Mouse (Mus musculus): ENCODE measurements at regions not wholly inside any gene's neighbourhood (a gene's known extent, or its start where the extent isn't known, plus 50 kb on each side); places are given as distances from the start of the nearest gene placed in this dataset.

DNA sequence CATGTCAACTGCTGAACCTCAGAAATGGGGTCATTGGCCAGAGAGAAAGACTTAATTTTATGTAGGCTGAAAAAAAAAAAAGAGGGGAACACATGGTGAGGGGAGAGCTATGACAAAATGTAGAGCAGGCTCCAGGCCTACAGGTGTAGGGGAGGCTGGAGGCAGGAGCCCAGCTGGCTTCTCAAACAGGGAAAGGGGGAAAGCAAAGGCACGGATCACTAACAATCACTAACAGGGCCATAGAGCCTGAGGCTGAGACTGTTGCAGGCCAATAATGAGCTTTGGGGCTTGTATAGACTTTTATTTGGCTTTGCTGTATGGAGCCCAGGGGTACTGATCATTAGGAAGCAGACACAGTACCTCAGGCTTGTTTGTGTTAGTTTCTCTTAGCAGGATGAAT is 777.9 kb downstream of the Epha4 start:
- H3K4me3 ChIP-seq (replicated peaks in 1 of 3; ENCODE audit: low read depth in 2 of 3, low read length in 2 of 3, poor library complexity in 1 of 3) = no peak overlapping the region
- TF ChIP-seq CTCF (conservative IDR thresholded peaks at IDR 0.05 in 1 of 2, IDR thresholded peaks at IDR 0.05 in 1 of 2; ENCODE audit: low read depth in 2 of 2, low read length in 2 of 2) (no peak), PAX5 (IDR thresholded peaks at IDR 0.05; ENCODE audit: low read length) (no peak), ZMIZ1 (IDR thresholded peaks at IDR 0.05; ENCODE audit: low read depth, low read length) (no peak)
- H3K4me2 ChIP-seq (ENCODE audit: insufficient read depth, low read depth, poor library complexity, severe bottlenecking) = no peak overlapping the region
- H3K4me1 ChIP-seq (ENCODE audit: control insufficient read depth in 1 of 2, insufficient read depth in 2 of 2) = peaks cover 0 to 7% of the 10 kb centered on the region in 2 experiments; a peak in 2 of 4 replicates
- H3K79me2 ChIP-seq (replicated peaks; ENCODE audit: control insufficient read depth, extremely low read depth, insufficient read depth, poor library complexity, severe bottlenecking) = no peaks in the 10 kb centered on the region
- H3K27me3 ChIP-seq (replicated peaks) = no peaks in the 10 kb centered on the region
- no peaks in the 10 kb centered on the region for H3K36me3 ChIP-seq (replicated peaks in 1 of 2; ENCODE audit: control insufficient read depth in 1 of 2, insufficient read depth in 1 of 2, low read length in 1 of 2)
- no peak overlapping the region for H3K27ac ChIP-seq (ENCODE audit: insufficient read depth, low read depth)
- dilution Hi-C loops (cut with MboI; ENCODE audit: extremely low pct_ligation_motif_present, extremely low pct_unique_long_range_greater_than_20kb, low sequenced_read_pairs) = no loop called here
- H3K9ac ChIP-seq (ENCODE audit: insufficient read depth, low read depth) = no peak overlapping the region
- in situ Hi-C loops (cut with MboI; ENCODE audit: low pct_ligation_motif_present, low pct_unique_long_range_greater_than_20kb, low sequenced_read_pairs) = no loop called here
- no peak for DNase-seq (ENCODE audit: extremely low read depth)
- H3K9me3 ChIP-seq (replicated peaks; ENCODE audit: low read length) = no peaks in the 10 kb centered on the region

DNA sequence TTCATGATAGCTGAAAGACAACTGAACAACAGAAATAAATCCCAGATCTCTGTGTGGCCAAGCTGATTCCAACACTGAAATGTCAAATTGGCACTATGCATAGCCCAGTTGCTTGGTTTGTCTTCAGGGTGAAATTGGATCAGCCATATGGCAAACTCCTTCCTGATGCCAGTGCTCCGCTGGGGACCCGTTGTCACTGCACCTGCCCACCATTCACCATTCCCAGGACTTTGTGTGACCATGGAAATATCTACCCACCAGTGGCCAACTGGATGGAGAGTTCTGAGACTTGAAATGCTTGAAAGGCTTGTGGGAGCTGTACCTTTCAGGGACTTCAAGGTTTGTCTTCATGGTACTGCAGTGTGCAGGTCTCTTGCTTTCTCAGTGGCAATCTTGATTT is 777.2 kb downstream of the Epha4 start:
- Histone ChIP-seq H3K36me3 (replicated peaks in 1 of 2; ENCODE audit: control insufficient read depth in 1 of 2, insufficient read depth in 1 of 2, low read length in 1 of 2) (no peaks in the 10 kb centered on the region), H3K79me2 (replicated peaks; ENCODE audit: control insufficient read depth, extremely low read depth, insufficient read depth, poor library complexity, severe bottlenecking) (no peaks in the 10 kb centered on the region), H3K9ac (ENCODE audit: insufficient read depth, low read depth) (no peak overlapping the region), H3K27me3 (replicated peaks) (no peaks in the 10 kb centered on the region), H3K27ac (ENCODE audit: insufficient read depth, low read depth) (no peak overlapping the region), H3K4me2 (ENCODE audit: insufficient read depth, low read depth, poor library complexity, severe bottlenecking) (no peak overlapping the region), H3K9me3 (replicated peaks; ENCODE audit: low read length) (no peaks in the 10 kb centered on the region), H3K4me3 (replicated peaks in 1 of 3; ENCODE audit: low read depth in 2 of 3, low read length in 2 of 3, poor library complexity in 1 of 3) (no peak overlapping the region), H3K4me1 (ENCODE audit: control insufficient read depth in 1 of 2, insufficient read depth in 2 of 2) (peaks cover 0 to 3% of the 10 kb centered on the region in 2 experiments; a peak in 2 of 4 replicates)
- dilution Hi-C loops (cut with MboI; ENCODE audit: extremely low pct_ligation_motif_present, extremely low pct_unique_long_range_greater_than_20kb, low sequenced_read_pairs) = no loop called here
- no peak for DNase-seq (ENCODE audit: extremely low read depth)
- in situ Hi-C loops (cut with MboI; ENCODE audit: low pct_ligation_motif_present, low pct_unique_long_range_greater_than_20kb, low sequenced_read_pairs) = no loop called here
- TF ChIP-seq MAZ (IDR thresholded peaks at IDR 0.05; ENCODE audit: low read depth, low read length) (no peak), IRF4 (IDR thresholded peaks at IDR 0.05; ENCODE audit: low read depth, low read length) (no peak), CHD1 (IDR thresholded peaks at IDR 0.05; ENCODE audit: low read depth, low read length) (no peak), TBP (conservative IDR thresholded peaks at IDR 0.05; ENCODE audit: low read depth, low read length) (no peak), SMC3 (IDR thresholded peaks at IDR 0.05; ENCODE audit: low read depth, low read length) (no peak), MAX (IDR thresholded peaks at IDR 0.05; ENCODE audit: low read length) (no peak), ZKSCAN1 (IDR thresholded peaks at IDR 0.05; ENCODE audit: borderline replicate concordance, low read depth, low read length) (no peak), ZMIZ1 (IDR thresholded peaks at IDR 0.05; ENCODE audit: low read depth, low read length) (no peak), JUN (IDR thresholded peaks at IDR 0.05; ENCODE audit: insufficient read depth, low read depth, low read length) (no peak), TCF12 (IDR thresholded peaks at IDR 0.05; ENCODE audit: low read depth, low read length) (no peak), ELF1 (IDR thresholded peaks at IDR 0.05; ENCODE audit: low read depth, low read length) (no peak), MXI1 (IDR thresholded peaks at IDR 0.05; ENCODE audit: low read depth, low read length) (no peak), NRF1 (IDR thresholded peaks at IDR 0.05; ENCODE audit: low read depth, low read length) (no peak), HCFC1 (IDR thresholded peaks at IDR 0.05; ENCODE audit: low read depth, low read length) (no peak), UBTF (IDR thresholded peaks at IDR 0.05; ENCODE audit: low read depth, low read length) (no peak), CHD2 (IDR thresholded peaks at IDR 0.05; ENCODE audit: low read length) (no peak), KAT2A (IDR thresholded peaks at IDR 0.05; ENCODE audit: insufficient replicate concordance, low read length) (no peak), ZNF384 (IDR thresholded peaks at IDR 0.05; ENCODE audit: low read depth, low read length) (no peak)

All from CH12.LX (cell line).